Mouse (Mus musculus) heart, embryonic 12.5 days (tissue): ENCODE measurements at regions not wholly inside any gene's neighbourhood (a gene's known extent, or its start where the extent isn't known, plus 50 kb on each side); places are given as distances from the start of the nearest gene placed in this dataset.

Experiments
- ATAC-seq: fragments of 200-750 bp; cut with Nextera tagmentation; 2 replicates; pipeline ENCODE4 v1.8.0; 2017; ENCODE audit warnings: moderate TSS enrichment, moderate library complexity; ENCODE audit not compliant: insufficient number of reproducible peaks, low FRiP score
- H3K27ac ChIP-seq: fragments of 300-500 bp; sonication (generic); 2 replicates; pipeline ENCODE4 v1.5.1; 2016; ENCODE audit warnings: mild to moderate bottlenecking, moderate library complexity; ENCODE audit not compliant: poor library complexity, severe bottlenecking
- H3K27me3 ChIP-seq: fragments of 300-500 bp; sonication (generic); replicated peaks from 2 replicates; pipeline ENCODE4 v1.6.1; 2016; ENCODE audit warnings: mild to moderate bottlenecking, moderate library complexity
- H3K36me3 ChIP-seq: fragments of 300-500 bp; sonication (generic); 2 replicates; pipeline ENCODE4 v1.6.1; 2016; ENCODE audit warnings: mild to moderate bottlenecking, moderate library complexity
- H3K4me1 ChIP-seq: fragments of 300-500 bp; sonication (generic); replicated peaks from 2 replicates; pipeline ENCODE4 v1.6.1; 2016; ENCODE audit warnings: mild to moderate bottlenecking
- H3K4me2 ChIP-seq: fragments of 300-500 bp; sonication (generic); 2 replicates; pipeline ENCODE4 v1.6.1; 2016; ENCODE audit warnings: mild to moderate bottlenecking, moderate library complexity
- H3K4me3 ChIP-seq: fragments of 300-500 bp; sonication (generic); 2 replicates; pipeline ENCODE4 v1.5.1; 2016; ENCODE audit warnings: mild to moderate bottlenecking
- H3K9ac ChIP-seq: fragments of 300-500 bp; sonication (generic); 2 replicates; pipeline ENCODE4 v1.6.1; 2016; ENCODE audit warnings: mild to moderate bottlenecking, moderate library complexity
- H3K9me3 ChIP-seq: fragments of 300-500 bp; sonication (generic); replicated peaks from 2 replicates; pipeline ENCODE4 v1.6.1; 2016; ENCODE audit warnings: mild to moderate bottlenecking, moderate library complexity
- WGBS: fragments of 180-500 bp; shearing (Covaris S2); methylation state at CpG from one replicate; pipeline ENCODE4 v1.1.7; 2016; 5-methylcytosine and 5-hydroxymethylcytosine counted together

DNA sequence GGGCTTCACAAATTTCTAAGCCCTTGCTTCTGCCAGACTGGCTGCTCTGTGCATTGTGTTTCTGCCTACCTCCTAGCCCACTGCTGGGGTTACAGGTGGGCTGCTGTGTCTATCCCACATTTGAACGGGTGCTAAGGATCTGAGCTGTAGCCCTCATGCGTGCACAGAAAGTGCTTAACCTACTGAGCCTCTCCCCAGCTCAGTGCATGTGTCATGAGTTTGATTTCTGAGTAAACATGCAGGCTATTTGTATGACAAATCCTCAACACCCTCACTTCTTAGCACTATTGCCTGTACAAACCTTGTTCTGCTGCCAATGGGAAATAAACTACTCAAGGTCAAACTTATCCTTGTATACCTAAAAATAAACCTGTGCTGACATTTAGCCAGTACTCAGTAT lies 163.9 kb upstream of the Clnk start:
- Histone ChIP-seq H3K9me3 (no peaks in the 10 kb centered on the region), H3K4me1 (no peaks in the 10 kb centered on the region), H3K9ac (no peak overlapping the region), H3K4me2 (no peak overlapping the region), H3K27ac (no peak overlapping the region), H3K27me3 (no peaks in the 10 kb centered on the region), H3K4me3 (no peak overlapping the region), H3K36me3 (no peaks in the 10 kb centered on the region)
- ATAC-seq = no peak
- WGBS = 75% methylated on average over 2 of the region's 2 CpGs

- H3K27ac ChIP-seq = no peak overlapping the region
- no peaks in the 10 kb centered on the region for H3K4me1 ChIP-seq
- no peak overlapping the region for H3K4me3 ChIP-seq
- WGBS = 73% methylated on average over 4 of the region's 4 CpGs
- H3K9me3 ChIP-seq = no peaks in the 10 kb centered on the region
- no peak overlapping the region for H3K4me2 ChIP-seq
- ATAC-seq = no peak
- no peak overlapping the region for H3K9ac ChIP-seq
- H3K27me3 ChIP-seq = no peaks in the 10 kb centered on the region
- H3K36me3 ChIP-seq = no peaks in the 10 kb centered on the region
Observed at GRCm38 (mm10) chr5:39023241-39023640, 146.6 kb upstream of the Clnk start.

- Histone ChIP-seq H3K9ac (no peak overlapping the region), H3K4me3 (no peak overlapping the region), H3K27ac (no peak overlapping the region), H3K4me2 (no peak overlapping the region), H3K36me3 (no peaks in the 10 kb centered on the region), H3K9me3 (no peaks in the 10 kb centered on the region), H3K27me3 (no peaks in the 10 kb centered on the region), H3K4me1 (no peaks in the 10 kb centered on the region)
- WGBS = 82% methylated on average over 4 of the region's 4 CpGs
- no peak for ATAC-seq
Observed at GRCm38 (mm10) chr5:39000643-39001042, 124.0 kb upstream of the Clnk start.

- H3K9ac ChIP-seq = no peak overlapping the region
- WGBS = 50% methylated on average over 2 of the region's 2 CpGs
- H3K4me2 ChIP-seq = no peak overlapping the region
- no peak overlapping the region for H3K4me3 ChIP-seq
- ATAC-seq = no peak
- no peaks in the 10 kb centered on the region for H3K4me1 ChIP-seq
- H3K36me3 ChIP-seq = no peaks in the 10 kb centered on the region
- H3K27ac ChIP-seq = no peak overlapping the region
- H3K27me3 ChIP-seq = no peaks in the 10 kb centered on the region
- no peaks in the 10 kb centered on the region for H3K9me3 ChIP-seq
Observed at GRCm38 (mm10) chr5:38999700-39000099, 123.1 kb upstream of the Clnk start.

DNA sequence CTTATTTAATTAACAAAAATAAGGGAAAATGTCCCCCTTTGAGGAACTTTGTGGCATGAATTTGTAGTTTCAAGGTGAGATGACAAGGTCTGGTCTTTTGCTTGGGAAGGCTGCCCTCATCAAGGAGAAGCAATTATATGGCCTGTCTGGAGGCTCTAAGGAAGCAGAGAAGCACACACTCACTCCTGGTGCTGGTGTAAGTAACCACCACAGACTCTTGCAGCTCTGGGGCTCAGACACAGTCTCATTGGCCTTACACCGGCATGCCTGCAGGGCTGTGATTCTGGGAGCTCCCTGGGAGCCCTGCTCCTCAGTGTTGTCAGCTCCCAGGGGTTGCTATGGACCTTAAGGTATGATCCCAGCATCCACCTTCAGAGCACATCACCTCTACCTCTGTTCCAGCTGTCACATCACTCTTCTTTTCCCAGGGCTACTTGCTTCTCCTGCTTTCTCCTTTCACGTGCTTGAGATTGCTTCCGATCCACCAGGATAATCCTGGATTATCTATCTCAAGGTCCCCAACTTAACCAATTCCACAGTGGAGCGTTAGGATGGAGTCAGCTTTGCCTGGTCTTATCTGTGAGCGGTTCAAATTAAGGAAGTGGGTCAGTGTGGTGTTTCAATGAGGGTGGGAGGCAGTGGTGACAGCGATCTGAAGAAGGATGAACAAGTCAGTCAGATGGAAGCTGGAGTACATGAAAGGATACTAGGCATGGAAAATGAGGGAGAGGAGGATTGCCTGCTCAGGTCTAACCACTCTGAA lies 96.0 kb upstream of the Clnk start:
- Histone ChIP-seq H3K4me2 (no peak overlapping the region), H3K9me3 (no peaks in the 10 kb centered on the region), H3K36me3 (no peaks in the 10 kb centered on the region), H3K27ac (no peak overlapping the region), H3K27me3 (no peaks in the 10 kb centered on the region), H3K4me1 (no peaks in the 10 kb centered on the region), H3K4me3 (no peak overlapping the region), H3K9ac (no peak overlapping the region)
- ATAC-seq = no peak
- WGBS = 65% methylated on average over 6 of the region's 6 CpGs

DNA sequence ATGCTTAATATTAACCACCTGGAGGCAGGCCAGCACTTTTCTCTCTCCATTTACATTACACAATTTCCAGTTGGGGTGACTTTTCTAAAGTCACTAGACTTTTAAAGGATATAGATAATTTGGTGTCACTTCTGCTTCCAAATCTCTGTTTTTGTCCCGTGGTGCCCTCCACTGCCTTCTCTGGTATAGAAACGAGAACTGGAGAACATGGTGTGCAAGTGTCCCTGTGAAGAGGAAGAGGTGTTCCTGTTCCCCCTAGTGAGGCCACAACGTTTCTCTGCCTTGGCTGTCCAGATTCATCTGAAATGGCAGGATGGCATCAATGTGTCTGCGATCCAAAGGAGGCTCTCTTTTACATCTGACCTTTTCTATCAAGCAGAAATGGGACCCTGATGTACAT lies 93.9 kb upstream of the Clnk start:
- Histone ChIP-seq H3K4me1 (no peaks in the 10 kb centered on the region), H3K27ac (no peak overlapping the region), H3K4me2 (no peak overlapping the region), H3K9me3 (no peaks in the 10 kb centered on the region), H3K36me3 (no peaks in the 10 kb centered on the region), H3K4me3 (no peak overlapping the region), H3K9ac (no peak overlapping the region), H3K27me3 (no peaks in the 10 kb centered on the region)
- no peak for ATAC-seq
- 72% methylated on average over 4 of the region's 4 CpGs for WGBS

- no peak overlapping the region for H3K9ac ChIP-seq
- H3K4me3 ChIP-seq = no peak overlapping the region
- no peaks in the 10 kb centered on the region for H3K27me3 ChIP-seq
- no peaks in the 10 kb centered on the region for H3K9me3 ChIP-seq
- H3K4me2 ChIP-seq = no peak overlapping the region
- H3K4me1 ChIP-seq = no peaks in the 10 kb centered on the region
- H3K27ac ChIP-seq = no peak overlapping the region
- 36% methylated on average over 1 of the region's 1 CpGs for WGBS
- ATAC-seq = no peak
- H3K36me3 ChIP-seq = no peaks in the 10 kb centered on the region
Observed at GRCm38 (mm10) chr5:38967010-38967409, 90.4 kb upstream of the Clnk start.

DNA sequence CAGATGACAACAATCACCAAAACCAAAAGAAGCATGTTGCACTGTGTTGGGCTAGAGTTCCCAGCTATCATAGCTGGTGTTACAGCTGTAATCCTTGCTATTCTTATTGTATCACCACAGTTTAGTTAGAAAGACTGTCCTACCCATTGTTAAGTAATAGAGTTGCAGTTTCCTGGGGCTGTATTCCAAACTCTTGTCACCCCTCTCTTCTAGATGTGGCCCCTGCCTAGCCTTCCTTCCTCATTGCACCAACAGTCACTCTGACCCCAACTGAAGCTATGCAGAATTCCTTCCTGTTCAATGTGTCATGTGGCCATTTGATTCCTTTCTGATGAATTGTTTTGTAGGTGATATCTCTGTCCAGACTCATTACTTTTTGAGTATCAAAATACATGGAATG lies 87.8 kb upstream of the Clnk start:
- H3K27me3 ChIP-seq = no peaks in the 10 kb centered on the region
- H3K4me2 ChIP-seq = no peak overlapping the region
- H3K4me3 ChIP-seq = no peak overlapping the region
- no peak overlapping the region for H3K9ac ChIP-seq
- no peaks in the 10 kb centered on the region for H3K4me1 ChIP-seq
- H3K9me3 ChIP-seq = no peaks in the 10 kb centered on the region
- H3K36me3 ChIP-seq = no peaks in the 10 kb centered on the region
- no peak overlapping the region for H3K27ac ChIP-seq
- ATAC-seq = no peak

DNA sequence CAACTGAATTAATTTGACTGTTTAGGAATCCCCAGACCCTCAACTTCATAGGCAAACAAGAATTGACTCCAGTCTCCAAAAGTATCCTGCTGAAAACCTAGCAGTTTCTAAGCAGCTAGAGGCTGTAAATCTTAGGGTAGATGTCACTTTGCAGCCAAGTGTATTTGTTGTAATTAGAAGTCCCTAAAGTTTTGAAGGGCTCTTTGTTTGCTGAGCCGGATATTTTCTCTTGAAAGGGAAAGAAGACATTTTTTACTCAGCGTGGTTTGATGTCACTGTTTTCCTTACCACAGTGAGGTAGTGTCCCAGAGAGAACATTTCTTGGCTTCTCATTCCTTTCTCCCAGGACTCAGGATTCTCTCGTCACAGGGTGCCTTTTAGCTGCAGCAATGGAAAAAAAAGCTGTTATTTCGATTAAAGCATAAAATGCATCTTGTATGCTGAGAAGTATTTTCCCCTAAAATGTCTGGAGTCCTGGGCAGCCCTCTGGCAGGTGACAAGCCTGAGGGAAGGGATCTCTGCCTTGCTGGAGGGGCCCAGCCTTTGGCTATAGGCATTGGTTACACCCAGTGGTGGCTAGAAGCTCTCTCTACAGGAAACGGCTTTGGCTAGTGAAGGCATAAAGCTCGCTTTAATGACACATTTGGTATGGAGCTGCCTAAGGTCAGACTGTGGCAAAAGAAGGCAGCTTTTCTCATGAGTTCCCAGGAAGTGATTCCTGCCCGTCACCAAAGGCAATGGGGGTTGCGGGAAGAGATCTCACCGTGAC lies 74.1 kb upstream of the Clnk start:
- H3K9me3 ChIP-seq = no peaks in the 10 kb centered on the region
- H3K9ac ChIP-seq = no peak overlapping the region
- ATAC-seq = no peak
- 71% methylated on average over 9 of the region's 9 CpGs for WGBS
- no peak overlapping the region for H3K27ac ChIP-seq
- no peak overlapping the region for H3K4me2 ChIP-seq
- no peak overlapping the region for H3K4me3 ChIP-seq
- H3K36me3 ChIP-seq = no peaks in the 10 kb centered on the region
- no peaks in the 10 kb centered on the region for H3K4me1 ChIP-seq
- no peaks in the 10 kb centered on the region for H3K27me3 ChIP-seq

- no peaks in the 10 kb centered on the region for H3K27me3 ChIP-seq
- no peaks in the 10 kb centered on the region for H3K4me1 ChIP-seq
- no peak for ATAC-seq
- H3K4me2 ChIP-seq = no peak overlapping the region
- no peak overlapping the region for H3K27ac ChIP-seq
- H3K4me3 ChIP-seq = no peak overlapping the region
- H3K9ac ChIP-seq = no peak overlapping the region
- H3K9me3 ChIP-seq = no peaks in the 10 kb centered on the region
- 75% methylated on average over 5 of the region's 5 CpGs for WGBS
- H3K36me3 ChIP-seq = no peaks in the 10 kb centered on the region
Observed at GRCm38 (mm10) chr5:38945903-38946686, 69.5 kb upstream of the Clnk start.

DNA sequence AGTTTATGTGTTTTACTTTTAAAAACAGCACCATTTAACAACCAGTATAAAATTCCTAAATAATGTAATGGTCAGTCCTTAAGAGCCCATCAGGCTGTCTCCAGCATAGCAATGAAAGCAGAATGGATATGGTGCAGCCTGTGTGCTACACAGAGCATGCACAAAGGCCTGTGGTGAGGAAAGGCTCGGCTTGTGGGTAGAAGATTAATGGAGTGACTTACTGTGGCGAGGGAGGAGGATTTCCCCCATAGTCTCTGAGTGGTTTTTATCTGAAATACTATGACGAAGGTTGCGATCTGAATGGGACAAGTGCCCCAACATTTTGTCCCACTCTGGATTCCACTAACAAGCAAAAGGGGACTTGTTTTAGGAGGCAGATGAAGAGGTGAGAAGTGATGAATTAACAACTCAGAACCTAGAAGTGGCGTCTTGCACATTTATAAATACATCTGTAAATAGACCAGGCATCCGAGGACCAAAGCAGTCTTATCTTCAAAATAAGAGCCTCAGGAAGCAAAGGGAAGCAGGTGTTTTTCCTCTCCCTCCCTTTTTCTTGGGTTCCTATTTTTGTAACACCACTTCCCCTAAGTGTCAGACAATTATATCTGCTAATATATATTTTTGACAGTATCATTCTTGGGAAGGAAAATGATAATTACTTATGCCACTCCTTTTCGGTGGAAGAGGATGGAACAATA lies 55.9 kb upstream of the Clnk start:
- no peak for ATAC-seq

More for the DNA sequence above, 55.9 kb upstream of the Clnk start:
- H3K27me3 ChIP-seq = no peaks in the 10 kb centered on the region
- no peak overlapping the region for H3K9ac ChIP-seq
- no peak overlapping the region for H3K27ac ChIP-seq
- H3K4me3 ChIP-seq = no peak overlapping the region
- H3K36me3 ChIP-seq = no peaks in the 10 kb centered on the region
- WGBS = 34% methylated on average over 7 of the region's 7 CpGs
- no peak overlapping the region for H3K4me2 ChIP-seq
- H3K9me3 ChIP-seq = no peaks in the 10 kb centered on the region
- no peaks in the 10 kb centered on the region for H3K4me1 ChIP-seq
